Mouse (Mus musculus): Measurements from ENCODE around the gene Nup93.

The Nup93 gene

GRCm38 (mm10) chr8:94363288-94363688 is 148.9 kb downstream of the Nup93 start:
- peak; percentile 84 for DNase-seq (ENCODE audit: low read depth)

- DNase-seq (ENCODE audit: low read depth), result no peak
Observed at GRCm38 (mm10) chr8:94363906-94364305, 149.5 kb downstream of the Nup93 start.

GRCm38 (mm10) chr8:94364686-94365312 is 150.4 kb downstream of the Nup93 start:
- no peak for DNase-seq (ENCODE audit: low read depth)

- peak; percentile 94 for DNase-seq (ENCODE audit: low read depth)
Observed at GRCm38 (mm10) chr8:94365410-94365981, 151.1 kb downstream of the Nup93 start.
